Mouse (Mus musculus): Measurements from ENCODE around the gene Olfr1394. TPM values are rescaled to one million over a fixed set of nuclear protein-coding genes. Genes with fewer than 3 reads are reported as not detected.

Gene Olfr1394
- polyA plus RNA-seq, 1 experiment from 2014 or later: not detected

GRCm38 (mm10) chr11:49202071-49202470 is 47.9 kb downstream of the Olfr1394 start:
- H3K27ac ChIP-seq (ENCODE audit: low read length): no peak overlapping the region
- H3K27me3 ChIP-seq (ENCODE audit: control insufficient read depth, insufficient read depth, low read depth, low read length): no peaks in the 10 kb centered on the region
- H3K4me1 ChIP-seq (replicated peaks; ENCODE audit: control insufficient read depth, insufficient read depth, low read length): peaks cover 17% of the 10 kb centered on the region
- no peaks in the 10 kb centered on the region for H3K36me3 ChIP-seq (ENCODE audit: control insufficient read depth, insufficient read depth, low read length)
- WGBS: 47% methylated on average over 2 of the region's 2 CpGs
- no peaks in the 10 kb centered on the region for H3K9me3 ChIP-seq (ENCODE audit: control insufficient read depth, low read length)
- H3K4me2 ChIP-seq (ENCODE audit: low read depth, low read length): peak overlapping the region; percentile 76
- ATAC-seq (ENCODE audit: low read depth): no peak
- H3K9ac ChIP-seq (ENCODE audit: low read length): peak overlapping the region; percentile 99
- peak overlapping the region; percentile 78 for H3K4me3 ChIP-seq (ENCODE audit: low read length)

DNA sequence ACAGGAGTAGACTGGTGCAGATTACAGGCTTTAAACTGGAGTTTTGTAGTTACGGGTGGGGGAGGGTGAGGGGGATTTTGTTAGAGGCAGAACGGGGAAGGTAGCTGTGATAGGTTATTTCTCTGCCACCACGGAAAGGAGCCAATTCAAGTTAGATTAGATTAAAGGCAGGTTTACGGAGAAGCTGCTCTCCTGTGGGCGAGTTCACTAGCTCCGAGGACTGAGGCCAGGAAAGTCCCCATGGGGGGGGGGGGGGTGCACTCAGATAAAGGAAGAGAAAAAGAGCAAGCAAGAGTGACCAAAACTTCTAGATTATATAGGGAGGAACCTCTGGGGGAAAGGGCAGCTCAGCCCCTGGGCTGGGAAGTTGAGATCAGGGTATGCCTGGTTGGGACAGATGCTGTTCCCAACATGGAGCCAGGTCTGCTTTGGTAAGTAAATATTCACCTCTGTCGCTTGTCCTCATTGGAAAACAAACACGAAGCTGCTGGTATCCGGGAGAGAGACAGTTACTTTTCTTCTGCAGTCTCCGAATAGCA is 48.4 kb downstream of the Olfr1394 start:
- Histone ChIP-seq H3K9ac (ENCODE audit: low read length) (peak overlapping the region; percentile 99), H3K36me3 (ENCODE audit: control insufficient read depth, insufficient read depth, low read length) (peaks cover 2% of the 10 kb centered on the region; the same call in 1 of the 2 replicates), H3K4me1 (replicated peaks; ENCODE audit: control insufficient read depth, insufficient read depth, low read length) (peaks cover 17% of the 10 kb centered on the region), H3K4me3 (ENCODE audit: low read length) (peak overlapping the region; percentile 78), H3K27ac (ENCODE audit: low read length) (peak overlapping the region; percentile 100), H3K4me2 (ENCODE audit: low read depth, low read length) (peak overlapping the region; percentile 76), H3K27me3 (ENCODE audit: control insufficient read depth, insufficient read depth, low read depth, low read length) (no peaks in the 10 kb centered on the region), H3K9me3 (ENCODE audit: control insufficient read depth, low read length) (no peaks in the 10 kb centered on the region)
- WGBS: 1% methylated on average over 10 of the region's 10 CpGs
- ATAC-seq (ENCODE audit: low read depth): peak; percentile 11; the same call in 1 of the 2 replicates

- WGBS: under 1% methylated on average over 43 of the region's 47 CpGs
Measured at GRCm38 (mm10) chr11:49203129-49203768, 49.1 kb downstream of the Olfr1394 start, which contains the start of gene Zfp62. Zfp62 (plus strand) TSS chr11:49203292.

GRCm38 (mm10) chr11:49203771-49204497 is 49.8 kb downstream of the Olfr1394 start:
- H3K4me2 ChIP-seq (ENCODE audit: low read depth, low read length): peak overlapping the region; percentile 76
- no peaks in the 10 kb centered on the region for H3K27me3 ChIP-seq (ENCODE audit: control insufficient read depth, insufficient read depth, low read depth, low read length)
- no peaks in the 10 kb centered on the region for H3K9me3 ChIP-seq (ENCODE audit: control insufficient read depth, low read length)
- H3K36me3 ChIP-seq (ENCODE audit: control insufficient read depth, insufficient read depth, low read length): peaks cover 2% of the 10 kb centered on the region; the same call in 1 of the 2 replicates
- H3K27ac ChIP-seq (ENCODE audit: low read length): peak overlapping the region; percentile 100
- ATAC-seq (ENCODE audit: low read depth): peak; percentile 77
- peak overlapping the region; percentile 78 for H3K4me3 ChIP-seq (ENCODE audit: low read length)
- WGBS: 0% methylated on average over 24 of the region's 24 CpGs
- peaks cover 17% of the 10 kb centered on the region for H3K4me1 ChIP-seq (replicated peaks; ENCODE audit: control insufficient read depth, insufficient read depth, low read length)
- H3K9ac ChIP-seq (ENCODE audit: low read length): peak overlapping the region; percentile 99

More at GRCm38 (mm10) chr11:49203129-49203768, 49.1 kb downstream of the Olfr1394 start, which contains the start of gene Zfp62:
- Histone ChIP-seq H3K4me1 (replicated peaks; ENCODE audit: control insufficient read depth, insufficient read depth, low read length) (peaks cover 17% of the 10 kb centered on the region), H3K4me3 (ENCODE audit: low read length) (peak within 1 kb of the TSS; percentile 78), H3K4me2 (ENCODE audit: low read depth, low read length) (peak within 1 kb of the TSS; percentile 76), H3K36me3 (ENCODE audit: control insufficient read depth, insufficient read depth, low read length) (peaks cover 2% of the 10 kb centered on the region; the same call in 1 of the 2 replicates), H3K27me3 (ENCODE audit: control insufficient read depth, insufficient read depth, low read depth, low read length) (no peaks in the 10 kb centered on the region), H3K27ac (ENCODE audit: low read length) (peak within 1 kb of the TSS; percentile 100), H3K9me3 (ENCODE audit: control insufficient read depth, low read length) (no peaks in the 10 kb centered on the region), H3K9ac (ENCODE audit: low read length) (peak within 1 kb of the TSS; percentile 99)
- ATAC-seq (ENCODE audit: low read depth): peak; percentile 94

- H3K9me3 ChIP-seq (ENCODE audit: control insufficient read depth, low read length): no peaks in the 10 kb centered on the region
- no peak overlapping the region for H3K9ac ChIP-seq (ENCODE audit: low read length)
- no peak for ATAC-seq (ENCODE audit: low read depth)
- H3K4me2 ChIP-seq (ENCODE audit: low read depth, low read length): peak overlapping the region; percentile 76
- no peak overlapping the region for H3K4me3 ChIP-seq (ENCODE audit: low read length)
- peaks cover 17% of the 10 kb centered on the region for H3K4me1 ChIP-seq (replicated peaks; ENCODE audit: control insufficient read depth, insufficient read depth, low read length)
- H3K27me3 ChIP-seq (ENCODE audit: control insufficient read depth, insufficient read depth, low read depth, low read length): no peaks in the 10 kb centered on the region
- peaks cover 2% of the 10 kb centered on the region; the same call in 1 of the 2 replicates for H3K36me3 ChIP-seq (ENCODE audit: control insufficient read depth, insufficient read depth, low read length)
- no peak overlapping the region for H3K27ac ChIP-seq (ENCODE audit: low read length)
- 49% methylated on average over 6 of the region's 6 CpGs for whole genome bisulfite sequencing
Measured at GRCm38 (mm10) chr11:49205080-49205590, 51.0 kb downstream of the Olfr1394 start.

DNA sequence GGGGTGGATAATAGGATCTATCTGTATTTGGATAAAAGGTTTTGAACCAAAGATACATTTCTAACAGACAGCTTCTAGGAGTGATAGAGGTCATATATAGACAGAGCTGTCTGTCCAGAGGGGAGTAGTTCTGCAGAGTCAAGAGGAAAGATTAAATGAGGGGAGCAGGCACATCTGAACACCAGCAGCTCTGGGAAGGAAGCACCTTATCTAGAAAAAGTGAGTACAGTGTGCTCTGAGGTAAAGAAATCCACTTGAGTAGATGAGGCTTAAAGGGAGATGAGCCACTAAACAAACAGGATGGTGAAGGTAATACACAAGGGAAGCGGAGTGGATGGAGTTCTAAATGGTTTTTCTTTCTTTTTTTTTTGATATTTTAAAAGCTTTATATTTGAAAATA is 53.3 kb downstream of the Olfr1394 start:
- H3K36me3 ChIP-seq (ENCODE audit: control insufficient read depth, insufficient read depth, low read length): peaks cover 2% of the 10 kb centered on the region; the same call in 1 of the 2 replicates
- H3K27me3 ChIP-seq (ENCODE audit: control insufficient read depth, insufficient read depth, low read depth, low read length): no peaks in the 10 kb centered on the region
- H3K9me3 ChIP-seq (ENCODE audit: control insufficient read depth, low read length): no peaks in the 10 kb centered on the region
- no peak overlapping the region for H3K27ac ChIP-seq (ENCODE audit: low read length)
- peaks cover 11% of the 10 kb centered on the region for H3K4me1 ChIP-seq (replicated peaks; ENCODE audit: control insufficient read depth, insufficient read depth, low read length)
- H3K9ac ChIP-seq (ENCODE audit: low read length): no peak overlapping the region
- no peak overlapping the region for H3K4me3 ChIP-seq (ENCODE audit: low read length)
- no peak overlapping the region for H3K4me2 ChIP-seq (ENCODE audit: low read depth, low read length)
- no peak for ATAC-seq (ENCODE audit: low read depth)
- WGBS: 81% methylated on average over 1 of the region's 1 CpGs

Other genes starting within 250 kb of the Olfr1394 start
- 3.5 and 6.6 TPM in 2 replicates for gene Psme2b, start 208.2 kb upstream of the Olfr1394 start, polyA plus RNA-seq (2015; fragmentation: Nextera tagmentation; extraction: Ambion mirVana)
- not detected in 2 replicates for gene Olfr56, start 175.5 kb upstream of the Olfr1394 start, polyA plus RNA-seq (2015; fragmentation: Nextera tagmentation; extraction: Ambion mirVana)
- 0.85 and 1.5 TPM in 2 replicates for gene 9930111J21Rik1, start 175.0 kb upstream of the Olfr1394 start, polyA plus RNA-seq (2015; fragmentation: Nextera tagmentation; extraction: Ambion mirVana)
- gene Gm12185, start 162.2 kb upstream of the Olfr1394 start, polyA plus RNA-seq (2015; fragmentation: Nextera tagmentation; extraction: Ambion mirVana): 0.06 TPM in 1 of 2 replicates, not detected in the other
- gene Tgtp1, start 160.2 kb upstream of the Olfr1394 start, polyA plus RNA-seq (2015; fragmentation: Nextera tagmentation; extraction: Ambion mirVana): 0.53 and 1.5 TPM in 2 replicates
- 0.78 TPM in 2 replicates for gene 9930111J21Rik2, start 103.1 kb upstream of the Olfr1394 start, polyA plus RNA-seq (2015; fragmentation: Nextera tagmentation; extraction: Ambion mirVana)
- gene Tgtp2, start 90.2 kb upstream of the Olfr1394 start, polyA plus RNA-seq (2015; fragmentation: Nextera tagmentation; extraction: Ambion mirVana): 0.69 and 2.4 TPM in 2 replicates
- gene Ifi47, start 77.8 kb upstream of the Olfr1394 start, polyA plus RNA-seq (2015; fragmentation: Nextera tagmentation; extraction: Ambion mirVana): 2.5 and 3.6 TPM in 2 replicates
- 0.15 TPM in 1 of 2 replicates, not detected in the other for gene Olfr1396, start 39.5 kb upstream of the Olfr1394 start, polyA plus RNA-seq (2015; fragmentation: Nextera tagmentation; extraction: Ambion mirVana)
- not detected in 2 replicates for gene Olfr1395, start 12.1 kb upstream of the Olfr1394 start, polyA plus RNA-seq (2015; fragmentation: Nextera tagmentation; extraction: Ambion mirVana)
- gene Btnl9, start 32.8 kb downstream of the Olfr1394 start, polyA plus RNA-seq (2015; fragmentation: Nextera tagmentation; extraction: Ambion mirVana): 0.73 and 0.84 TPM in 2 replicates
- 35.8 and 38.2 TPM in 2 replicates for gene Zfp62, start 48.9 kb downstream of the Olfr1394 start, polyA plus RNA-seq (2015; fragmentation: Nextera tagmentation; extraction: Ambion mirVana)
- 73.0 and 78.9 TPM in 2 replicates for gene Mgat1, start 89.8 kb downstream of the Olfr1394 start, polyA plus RNA-seq (2015; fragmentation: Nextera tagmentation; extraction: Ambion mirVana)
- 0.05 TPM in 1 of 2 replicates, not detected in the other for gene Olfr1393, start 123.9 kb downstream of the Olfr1394 start, polyA plus RNA-seq (2015; fragmentation: Nextera tagmentation; extraction: Ambion mirVana)
- gene Olfr1392, start 130.9 kb downstream of the Olfr1394 start, polyA plus RNA-seq (2015; fragmentation: Nextera tagmentation; extraction: Ambion mirVana): 0.14 TPM in 1 of 2 replicates, not detected in the other
- not detected in 2 replicates for gene Olfr10, start 150.4 kb downstream of the Olfr1394 start, polyA plus RNA-seq (2015; fragmentation: Nextera tagmentation; extraction: Ambion mirVana)
- gene Olfr1391, start 168.4 kb downstream of the Olfr1394 start, polyA plus RNA-seq (2015; fragmentation: Nextera tagmentation; extraction: Ambion mirVana): not detected in 2 replicates
- not detected in 2 replicates for gene Olfr1390, start 180.8 kb downstream of the Olfr1394 start, polyA plus RNA-seq (2015; fragmentation: Nextera tagmentation; extraction: Ambion mirVana)